Mouse (Mus musculus) midbrain, embryonic 15.5 days (tissue): ENCODE measurements around the gene Tmprss11a. TPM values are rescaled to one million over a fixed set of nuclear protein-coding genes. Genes with fewer than 3 reads are reported as not detected.

Experiments
- ATAC-seq: fragments of 200-750 bp; cut with Nextera tagmentation; replicated peaks from 2 replicates; pipeline ENCODE4 v1.8.0; 2017; ENCODE audit warnings: moderate TSS enrichment
- H3K27ac ChIP-seq: fragments of 300-500 bp; sonication (generic); 2 replicates; pipeline ENCODE4 v1.5.1; 2015; ENCODE audit warnings: mild to moderate bottlenecking, inconsistent platforms
- H3K27me3 ChIP-seq: fragments of 300-500 bp; sonication (generic); replicated peaks from 2 replicates; pipeline ENCODE4 v1.6.1; 2015; ENCODE audit warnings: inconsistent platforms
- H3K36me3 ChIP-seq: fragments of 300-500 bp; sonication (generic); replicated peaks from 2 replicates; pipeline ENCODE4 v1.6.1; 2015; ENCODE audit warnings: inconsistent platforms
- H3K4me1 ChIP-seq: fragments of 300-500 bp; sonication (generic); 2 replicates; pipeline ENCODE4 v1.6.1; 2015; ENCODE audit warnings: inconsistent platforms
- H3K4me2 ChIP-seq: fragments of 300-500 bp; sonication (generic); 2 replicates; pipeline ENCODE4 v1.6.1; 2015; ENCODE audit warnings: inconsistent platforms, mild to moderate bottlenecking, moderate library complexity
- H3K4me3 ChIP-seq: fragments of 300-500 bp; sonication (generic); 2 replicates; pipeline ENCODE4 v1.5.1; 2015; ENCODE audit warnings: mild to moderate bottlenecking, inconsistent platforms
- H3K9ac ChIP-seq: fragments of 300-500 bp; sonication (generic); 2 replicates; pipeline ENCODE4 v1.6.1; 2015; ENCODE audit warnings: mild to moderate bottlenecking, inconsistent platforms
- H3K9me3 ChIP-seq: fragments of 300-500 bp; sonication (generic); 2 replicates; pipeline ENCODE4 v1.6.1; 2016; ENCODE audit warnings: inconsistent platforms
- WGBS: fragments of 180-500 bp; shearing (Covaris S2); methylation state at CpG from one replicate; pipeline ENCODE4 v1.1.7; 2015; ENCODE audit warnings: mixed read lengths; 5-methylcytosine and 5-hydroxymethylcytosine counted together
- polyA plus RNA-seq: library from polyadenylated mRNA; unstranded; fragments of >200 nt; fragmentation: Nextera tagmentation; extraction: Ambion mirVana; gene quantifications from 2 replicates; pipeline ENCODE4 v1.2.1, GENCODE M21; 2015

Gene Tmprss11a
- polyA plus RNA-seq: not detected in 2 replicates

DNA sequence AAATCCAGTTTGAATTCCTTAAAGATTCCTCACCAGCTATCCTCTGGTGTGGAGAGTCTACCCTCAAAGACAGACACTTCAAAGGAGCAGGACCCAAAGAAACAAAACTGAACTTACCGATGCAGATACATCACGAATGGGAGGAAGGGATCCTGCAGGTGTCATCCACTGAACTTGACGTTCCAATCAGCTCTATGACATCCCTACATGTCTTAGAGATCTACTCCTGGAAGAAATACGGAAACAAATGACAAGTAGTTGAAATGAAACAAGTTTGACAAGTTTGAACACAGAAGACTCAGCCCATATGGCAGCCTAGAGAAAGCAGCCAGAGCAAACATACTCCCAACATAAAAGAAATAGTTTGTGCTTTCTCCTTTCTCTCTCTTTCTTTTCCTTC lies at the start of gene Tmprss11a:
Gene Tmprss11a, minus strand, starts transcription at position 101 of the 400 bp plus-strand sequence.
- Histone ChIP-seq H3K9me3 (no peaks in the 10 kb centered on the region), H3K9ac (no peak within 1 kb of the TSS), H3K4me3 (no peak within 1 kb of the TSS), H3K27ac (no peak within 1 kb of the TSS), H3K27me3 (no peaks in the 10 kb centered on the region), H3K4me1 (no peaks in the 10 kb centered on the region), H3K36me3 (no peaks in the 10 kb centered on the region), H3K4me2 (no peak within 1 kb of the TSS)
- WGBS: 70% methylated on average over 4 of the region's 4 CpGs
- no peak for ATAC-seq

DNA sequence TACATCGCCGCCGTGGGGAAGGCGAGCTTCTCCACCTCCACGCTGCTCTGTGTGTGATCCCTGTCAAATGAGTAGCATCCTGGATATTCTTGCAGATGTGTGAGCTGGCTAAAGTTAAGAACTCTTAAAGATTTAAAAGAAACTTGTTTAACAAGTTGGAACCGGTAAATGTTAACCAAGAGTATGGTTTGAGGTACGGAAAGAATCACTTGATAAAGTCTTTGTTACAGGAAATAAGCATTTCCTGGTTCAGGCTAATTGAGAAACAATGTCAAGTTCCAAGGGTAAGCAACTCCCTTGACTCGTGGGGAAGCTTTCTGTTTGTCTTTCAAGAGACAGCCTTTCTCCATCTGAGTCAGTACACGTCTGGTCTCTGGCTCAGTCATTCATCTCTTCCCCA lies 49.7 kb upstream of the Tmprss11a start, which contains the start of gene Tmprss11g:
Gene Tmprss11g, minus strand, starts transcription at position 101 of the 400 bp plus-strand sequence.
- Histone ChIP-seq H3K4me1 (no peaks in the 10 kb centered on the region), H3K9me3 (no peaks in the 10 kb centered on the region), H3K4me3 (no peak within 1 kb of the TSS), H3K27ac (no peak within 1 kb of the TSS), H3K36me3 (no peaks in the 10 kb centered on the region), H3K27me3 (no peaks in the 10 kb centered on the region), H3K4me2 (no peak within 1 kb of the TSS), H3K9ac (no peak within 1 kb of the TSS)
- ATAC-seq: no peak
- 88% methylated on average over 9 of the region's 9 CpGs for WGBS

DNA sequence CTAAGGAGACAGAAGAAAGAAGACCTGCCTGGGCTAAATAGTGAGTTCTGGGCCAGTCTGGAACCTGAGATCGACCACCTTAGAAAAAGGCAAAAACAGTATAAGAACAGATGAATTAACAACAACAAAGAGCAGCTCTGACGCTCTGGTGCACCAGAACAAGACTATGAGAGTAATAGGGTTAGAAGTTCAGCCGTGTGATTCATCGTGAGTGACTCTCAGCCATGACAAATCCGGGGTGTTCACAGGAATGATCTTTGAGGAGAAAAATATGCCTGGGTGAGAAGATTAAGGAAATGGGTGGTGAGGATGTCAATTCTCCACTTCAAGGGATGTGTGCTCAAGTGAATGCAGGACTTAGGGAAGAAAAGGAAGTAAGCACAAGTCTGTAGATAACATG lies 42.7 kb upstream of the Tmprss11a start:
- no peak for ATAC-seq
- no peaks in the 10 kb centered on the region for H3K36me3 ChIP-seq
- no peaks in the 10 kb centered on the region for H3K27me3 ChIP-seq
- no peak overlapping the region for H3K4me3 ChIP-seq
- 35% methylated on average over 5 of the region's 5 CpGs for WGBS
- H3K4me2 ChIP-seq: no peak overlapping the region
- H3K9me3 ChIP-seq: no peaks in the 10 kb centered on the region
- no peaks in the 10 kb centered on the region for H3K4me1 ChIP-seq
- H3K27ac ChIP-seq: no peak overlapping the region
- no peak overlapping the region for H3K9ac ChIP-seq

GRCm38 (mm10) chr5:86493453-86493852 lies 24.7 kb upstream of the Tmprss11a start:
- no peak overlapping the region for H3K27ac ChIP-seq
- no peaks in the 10 kb centered on the region for H3K9me3 ChIP-seq
- no peak overlapping the region for H3K4me3 ChIP-seq
- ATAC-seq: no peak
- no peaks in the 10 kb centered on the region for H3K27me3 ChIP-seq
- H3K4me1 ChIP-seq: no peaks in the 10 kb centered on the region
- WGBS: 81% methylated on average over 1 of the region's 1 CpGs
- H3K9ac ChIP-seq: no peak overlapping the region
- H3K36me3 ChIP-seq: no peaks in the 10 kb centered on the region
- no peak overlapping the region for H3K4me2 ChIP-seq

- 74% methylated on average over 2 of the region's 2 CpGs for WGBS
- no peaks in the 10 kb centered on the region for H3K9me3 ChIP-seq
- H3K4me1 ChIP-seq: no peaks in the 10 kb centered on the region
- no peak overlapping the region for H3K27ac ChIP-seq
- no peak overlapping the region for H3K4me3 ChIP-seq
- no peak overlapping the region for H3K9ac ChIP-seq
- H3K27me3 ChIP-seq: no peaks in the 10 kb centered on the region
- no peaks in the 10 kb centered on the region for H3K36me3 ChIP-seq
- no peak for ATAC-seq
- H3K4me2 ChIP-seq: no peak overlapping the region
Measured at GRCm38 (mm10) chr5:86482562-86482961, 13.8 kb upstream of the Tmprss11a start.

DNA sequence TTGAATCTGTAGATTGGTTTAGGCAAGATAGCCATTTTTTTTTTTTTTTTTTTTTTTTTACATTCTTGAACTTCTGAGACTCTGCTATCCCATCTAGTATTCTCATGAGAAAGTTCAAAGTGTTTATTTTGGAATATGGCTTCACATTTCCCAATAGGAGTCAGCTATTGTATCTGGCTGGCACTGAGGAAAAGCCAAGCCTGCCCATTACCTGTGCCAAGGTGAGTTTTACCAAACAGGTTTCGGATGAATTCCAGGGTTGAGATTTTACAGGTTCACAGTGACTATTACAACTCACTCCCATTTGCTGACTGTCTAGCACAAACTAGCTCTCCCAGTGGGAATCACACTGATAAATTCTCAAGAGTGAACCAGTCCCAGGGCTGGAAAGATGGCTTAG lies 13.2 kb upstream of the Tmprss11a start:
- no peaks in the 10 kb centered on the region for H3K4me1 ChIP-seq
- WGBS: 88% methylated on average over 1 of the region's 1 CpGs
- H3K9ac ChIP-seq: no peak overlapping the region
- H3K4me2 ChIP-seq: no peak overlapping the region
- H3K36me3 ChIP-seq: no peaks in the 10 kb centered on the region
- no peak overlapping the region for H3K27ac ChIP-seq
- H3K27me3 ChIP-seq: no peaks in the 10 kb centered on the region
- no peaks in the 10 kb centered on the region for H3K9me3 ChIP-seq
- H3K4me3 ChIP-seq: no peak overlapping the region
- ATAC-seq: no peak

DNA sequence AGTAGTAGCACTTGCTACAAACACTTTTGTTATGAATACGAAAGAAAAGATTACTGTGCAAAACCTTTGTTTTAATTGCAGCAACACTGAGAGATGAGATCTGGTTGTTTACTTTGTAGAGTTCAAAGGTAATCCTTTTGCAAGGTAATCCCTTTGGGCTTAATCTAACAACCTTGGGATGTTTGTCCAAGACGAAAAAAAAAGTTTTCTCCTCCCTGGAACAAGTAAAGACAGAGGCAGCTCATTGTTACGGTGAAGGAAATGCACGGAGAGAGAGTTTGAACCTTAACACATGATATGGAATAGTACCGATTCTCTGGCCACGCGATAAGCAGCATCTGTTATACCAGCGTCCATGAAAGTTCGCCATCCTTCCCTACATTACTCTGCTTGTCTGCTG lies 5.1 kb upstream of the Tmprss11a start:
- Histone ChIP-seq H3K36me3 (no peaks in the 10 kb centered on the region), H3K4me3 (no peak overlapping the region), H3K9me3 (no peaks in the 10 kb centered on the region), H3K27ac (no peak overlapping the region), H3K9ac (no peak overlapping the region), H3K27me3 (no peaks in the 10 kb centered on the region), H3K4me2 (no peak overlapping the region), H3K4me1 (no peaks in the 10 kb centered on the region)
- ATAC-seq: no peak
- WGBS: 85% methylated on average over 9 of the region's 9 CpGs

DNA sequence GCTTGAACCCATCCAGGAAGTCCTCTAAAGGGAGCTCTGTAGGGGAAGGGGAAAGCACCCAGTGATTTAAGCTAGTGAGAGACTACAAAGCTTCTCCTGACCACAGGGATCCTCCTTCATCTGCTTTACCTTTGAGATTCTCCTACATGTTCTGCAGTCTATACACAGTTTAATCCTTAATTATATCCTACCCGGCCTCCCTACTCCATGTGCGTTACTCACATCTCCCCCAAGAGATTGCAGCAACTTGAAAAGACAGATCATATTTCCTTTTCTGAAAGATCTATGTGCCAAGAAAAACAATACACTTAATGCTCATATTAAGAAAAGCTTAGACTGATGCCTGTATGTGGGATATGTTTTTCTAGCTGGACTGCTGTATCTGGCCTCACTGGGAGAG lies 29.5 kb downstream of the Tmprss11a start:
- 75% methylated on average over 2 of the region's 2 CpGs for WGBS
- Histone ChIP-seq H3K9ac (no peak overlapping the region), H3K4me3 (no peak overlapping the region), H3K27ac (no peak overlapping the region), H3K4me1 (no peaks in the 10 kb centered on the region), H3K4me2 (no peak overlapping the region), H3K9me3 (no peaks in the 10 kb centered on the region), H3K27me3 (no peaks in the 10 kb centered on the region), H3K36me3 (no peaks in the 10 kb centered on the region)
- ATAC-seq: no peak

- no peaks in the 10 kb centered on the region for H3K36me3 ChIP-seq
- no peaks in the 10 kb centered on the region for H3K9me3 ChIP-seq
- no peak overlapping the region for H3K4me2 ChIP-seq
- no peaks in the 10 kb centered on the region for H3K4me1 ChIP-seq
- H3K27ac ChIP-seq: no peak overlapping the region
- H3K27me3 ChIP-seq: no peaks in the 10 kb centered on the region
- H3K9ac ChIP-seq: no peak overlapping the region
- H3K4me3 ChIP-seq: no peak overlapping the region
- no peak for ATAC-seq
Measured at GRCm38 (mm10) chr5:86438548-86438947, 30.2 kb downstream of the Tmprss11a start.

DNA sequence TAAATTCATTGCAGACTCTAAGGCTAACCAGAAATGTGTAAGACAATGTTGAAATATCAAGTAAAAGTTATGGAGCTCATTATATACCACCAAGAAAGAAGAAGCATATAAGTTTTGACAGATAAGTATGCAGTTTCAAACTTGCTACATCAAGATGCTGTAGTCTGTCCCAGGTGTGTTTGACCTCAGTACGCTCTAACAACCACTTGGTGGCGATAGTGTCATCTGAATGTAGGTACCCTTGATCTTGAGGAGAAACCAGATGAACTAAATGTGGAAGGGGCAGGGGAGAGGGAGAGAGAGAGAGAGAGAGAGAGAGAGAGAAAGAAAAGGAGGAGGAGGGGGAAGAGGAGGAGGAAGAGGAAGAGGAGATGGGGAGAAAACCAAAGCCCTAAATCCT lies 36.1 kb downstream of the Tmprss11a start:
- H3K9me3 ChIP-seq: no peaks in the 10 kb centered on the region
- no peak overlapping the region for H3K4me2 ChIP-seq
- H3K9ac ChIP-seq: no peak overlapping the region
- no peak overlapping the region for H3K4me3 ChIP-seq
- H3K27ac ChIP-seq: no peak overlapping the region
- H3K36me3 ChIP-seq: no peaks in the 10 kb centered on the region
- WGBS: 6% methylated on average over 2 of the region's 2 CpGs
- H3K27me3 ChIP-seq: no peaks in the 10 kb centered on the region
- no peak; the same call in 1 of the 2 replicates for ATAC-seq
- H3K4me1 ChIP-seq: no peaks in the 10 kb centered on the region

- Histone ChIP-seq H3K9ac (no peak overlapping the region), H3K4me2 (no peak overlapping the region), H3K4me1 (no peaks in the 10 kb centered on the region), H3K27me3 (no peaks in the 10 kb centered on the region), H3K36me3 (no peaks in the 10 kb centered on the region), H3K9me3 (no peaks in the 10 kb centered on the region), H3K4me3 (no peak overlapping the region), H3K27ac (no peak overlapping the region)
- no peak for ATAC-seq
- 76% methylated on average over 5 of the region's 5 CpGs for WGBS
Measured at GRCm38 (mm10) chr5:86431096-86431495, 37.7 kb downstream of the Tmprss11a start.

DNA sequence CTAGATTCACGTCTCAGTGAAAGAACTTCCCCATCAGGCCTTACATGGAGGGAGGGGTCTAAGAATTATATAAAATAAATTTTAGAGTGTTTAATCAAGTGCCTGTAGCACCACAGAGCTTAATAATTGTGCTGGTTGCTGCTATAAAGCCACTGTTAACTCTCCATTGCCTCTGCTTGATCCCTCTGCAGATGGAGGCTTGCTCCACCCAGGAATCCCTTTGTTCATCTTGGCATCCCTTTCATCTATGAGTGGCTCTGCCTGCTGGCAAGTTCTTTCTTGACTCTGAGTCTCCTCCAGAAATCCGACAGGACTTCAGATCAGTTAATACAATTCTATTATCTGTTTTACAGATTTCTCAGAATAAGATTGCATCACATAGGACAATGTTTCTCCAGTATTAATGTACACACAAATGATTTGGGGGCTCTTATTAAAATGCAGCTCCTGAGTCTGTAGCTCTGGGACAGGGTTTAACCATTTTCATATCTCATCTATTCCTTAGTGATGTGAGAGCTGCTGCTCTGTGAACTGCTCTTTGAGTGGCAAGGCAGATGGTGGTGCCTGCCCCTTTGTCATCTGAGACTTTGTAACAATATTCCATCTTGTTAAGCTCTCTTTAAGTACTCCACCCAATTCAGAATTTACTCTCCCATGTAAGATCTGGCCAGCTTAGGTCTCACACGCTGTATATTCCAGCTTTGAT lies 47.3 kb downstream of the Tmprss11a start:
- ATAC-seq: peak; percentile 87

DNA sequence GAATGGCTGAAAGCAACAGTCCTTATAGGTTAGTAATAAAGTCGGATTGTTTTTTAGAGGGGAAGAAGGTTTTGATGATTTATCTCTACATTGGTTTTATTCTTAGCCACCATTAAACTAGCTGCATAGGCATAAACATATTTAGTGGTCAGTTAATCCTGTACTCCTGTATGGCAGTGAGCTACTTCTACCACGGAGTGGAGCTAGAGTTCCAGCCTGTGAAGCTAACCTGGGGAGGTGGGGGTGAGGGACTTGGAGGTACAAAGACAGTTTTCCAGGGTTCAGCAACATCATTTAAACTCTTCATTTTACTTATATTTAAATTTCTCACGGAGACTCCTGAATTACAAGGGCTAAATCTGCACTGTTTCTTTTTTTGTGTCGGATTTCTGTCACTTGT lies 49.3 kb downstream of the Tmprss11a start:
- Histone ChIP-seq H3K27me3 (no peaks in the 10 kb centered on the region), H3K4me3 (no peak overlapping the region), H3K9ac (no peak overlapping the region), H3K27ac (no peak overlapping the region), H3K9me3 (no peaks in the 10 kb centered on the region), H3K36me3 (no peaks in the 10 kb centered on the region), H3K4me1 (peaks cover 4% of the 10 kb centered on the region; the same call in 1 of the 2 replicates), H3K4me2 (no peak overlapping the region)
- peak; percentile 69; the same call in 1 of the 2 replicates for ATAC-seq
- 24% methylated on average over 4 of the region's 4 CpGs for WGBS

More for the DNA sequence above, 47.3 kb downstream of the Tmprss11a start:
- Histone ChIP-seq H3K27ac (0 out of 2 replicates have a peak overlapping the region, but pooled peaks have one; percentile 29), H3K4me1 (peaks cover 4% of the 10 kb centered on the region; the same call in 1 of the 2 replicates), H3K4me3 (no peak overlapping the region), H3K4me2 (no peak overlapping the region), H3K36me3 (no peaks in the 10 kb centered on the region), H3K27me3 (no peaks in the 10 kb centered on the region), H3K9ac (no peak overlapping the region), H3K9me3 (no peaks in the 10 kb centered on the region)
- 21% methylated on average over 3 of the region's 3 CpGs for WGBS
